Mouse (Mus musculus): ENCODE measurements at regions not wholly inside any gene's neighbourhood (a gene's known extent, or its start where the extent isn't known, plus 50 kb on each side); places are given as distances from the start of the nearest gene placed in this dataset. TPM values are rescaled to one million over a fixed set of nuclear protein-coding genes. Genes with fewer than 3 reads are reported as not detected.
"Not testable (repeated sequence)": the region's sequence is repeated elsewhere in the genome, so short reads cannot be mapped to it uniquely, and the experiment has no call there.

DNA sequence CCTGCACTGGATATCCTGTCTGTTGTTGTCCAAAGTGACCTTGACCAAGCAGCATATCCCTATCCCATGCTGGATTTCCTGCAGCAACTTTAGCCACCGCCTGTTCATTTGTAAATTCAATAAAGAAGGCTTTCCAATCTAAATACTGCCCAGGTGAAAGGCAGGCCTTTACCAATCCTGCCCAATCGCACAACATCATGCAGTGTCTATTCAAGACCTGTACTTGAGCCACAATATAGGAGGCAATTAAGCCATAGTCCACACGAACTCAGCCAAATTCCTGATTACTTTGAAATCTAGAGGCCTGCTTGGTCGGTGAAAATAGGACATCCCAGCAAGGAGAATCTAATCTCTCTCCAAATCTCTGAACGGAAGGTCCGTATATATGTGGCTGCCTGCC is 95.8 kb upstream of the Vmn1r2 start:
- intact Hi-C loops (cut with DNase I), result not testable (repeated sequence)
- DNase-seq (ENCODE audit: low spot score in 2 of 2), result peak in 1 of 2 experiments; percentile 1

DNA sequence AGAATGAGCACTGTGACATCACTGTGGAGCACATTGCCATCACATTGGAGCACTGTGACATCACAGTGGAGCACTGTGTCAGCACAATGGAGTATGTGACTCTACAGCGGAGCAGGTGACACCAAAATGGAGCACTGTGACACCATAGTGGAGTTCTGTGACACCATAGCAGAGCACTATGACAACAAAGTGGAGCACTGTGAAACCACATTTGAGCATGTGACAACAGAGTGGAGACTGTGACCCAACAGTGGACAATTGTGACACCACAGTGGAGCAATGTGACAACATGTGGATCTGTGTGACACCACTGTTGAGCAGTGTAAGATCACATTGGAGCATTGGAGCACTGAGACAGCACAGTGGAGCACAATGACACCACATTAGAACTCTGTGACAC is 87.2 kb upstream of the Vmn1r2 start:
- DNase-seq (ENCODE audit: low spot score in 2 of 2), result no peak
- intact Hi-C loops (cut with DNase I), result loop anchor here (1.0 kb wide), 1 partner anchor 13 kb away; no protein-coding TSS in a partner anchor

DNA sequence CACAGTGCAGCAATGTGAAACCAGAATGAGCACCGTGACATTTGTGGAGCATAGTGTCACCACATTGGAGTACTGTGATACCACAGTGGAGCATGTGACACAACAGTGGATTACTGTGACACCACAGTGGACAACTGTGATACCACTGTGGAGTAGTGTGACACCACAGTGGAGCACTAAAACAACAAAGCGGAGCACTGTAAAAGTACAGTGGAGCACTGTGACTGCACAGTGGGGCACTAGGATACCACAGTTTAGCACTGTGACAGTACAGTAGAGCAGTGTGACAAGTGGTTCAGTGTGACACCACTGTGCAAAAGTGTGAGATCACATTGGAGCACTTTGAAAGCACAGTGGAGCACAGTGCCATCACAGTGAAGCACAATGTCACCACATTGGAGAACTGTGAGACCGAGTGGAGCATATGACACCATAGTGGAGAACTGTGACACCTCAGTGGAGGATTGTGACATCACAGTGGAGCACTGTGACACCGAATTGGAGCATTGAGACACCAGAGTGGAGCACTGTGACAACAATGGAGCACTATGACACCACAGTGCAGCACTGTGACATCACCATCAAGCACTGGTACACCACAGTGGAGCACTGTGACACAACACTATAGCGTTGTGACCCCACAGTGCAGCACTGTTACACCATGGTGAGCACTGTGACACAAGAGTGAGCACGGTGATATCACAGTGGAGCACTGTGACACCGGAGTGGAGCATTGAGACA is 86.6 kb upstream of the Vmn1r2 start:
- intact Hi-C loops (cut with DNase I), result loop anchor here (1.0 kb wide), 1 partner anchor 13 kb away; no protein-coding TSS in a partner anchor

DNA sequence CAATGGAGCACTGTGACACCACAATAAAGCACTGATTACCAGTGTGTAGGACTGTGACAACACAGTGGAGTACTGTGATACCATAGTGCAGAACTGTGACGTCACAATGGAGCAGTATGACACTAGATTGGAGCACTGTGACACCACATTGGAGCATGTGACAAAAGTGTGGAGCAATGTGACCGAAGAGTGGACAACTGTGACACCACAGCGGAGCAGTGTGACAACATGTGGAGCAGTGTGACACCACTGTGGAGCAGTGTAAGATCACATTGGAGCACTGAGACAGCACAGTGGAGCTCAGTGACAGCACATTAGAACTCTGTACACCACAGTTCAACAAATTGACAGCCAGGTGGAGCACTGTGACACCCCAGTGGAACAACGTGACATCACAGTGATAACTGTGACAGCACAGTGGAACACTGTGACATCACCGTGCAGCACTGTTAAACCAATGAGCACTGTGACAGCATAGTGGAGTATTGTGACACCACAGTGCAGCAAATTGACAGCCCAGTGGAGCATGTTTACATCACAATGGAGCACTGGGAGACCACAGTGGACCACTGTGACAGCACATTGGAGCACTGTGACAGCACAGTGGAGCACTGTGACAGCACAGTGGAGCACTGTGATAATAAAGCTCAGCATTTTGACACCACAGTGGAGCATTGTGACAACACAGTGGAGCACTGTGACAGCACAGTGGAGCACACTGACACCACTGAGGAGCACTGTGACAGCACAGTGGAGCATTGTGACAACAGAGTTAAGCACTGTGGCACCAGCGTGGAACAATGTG is 85.8 kb upstream of the Vmn1r2 start:
- DNase-seq (ENCODE audit: low spot score in 2 of 2), result no peak
- intact Hi-C loops (cut with DNase I), result no loop called here

More for the DNA sequence above, 86.6 kb upstream of the Vmn1r2 start:
- DNase-seq (ENCODE audit: low spot score in 2 of 2), result no peak

DNA sequence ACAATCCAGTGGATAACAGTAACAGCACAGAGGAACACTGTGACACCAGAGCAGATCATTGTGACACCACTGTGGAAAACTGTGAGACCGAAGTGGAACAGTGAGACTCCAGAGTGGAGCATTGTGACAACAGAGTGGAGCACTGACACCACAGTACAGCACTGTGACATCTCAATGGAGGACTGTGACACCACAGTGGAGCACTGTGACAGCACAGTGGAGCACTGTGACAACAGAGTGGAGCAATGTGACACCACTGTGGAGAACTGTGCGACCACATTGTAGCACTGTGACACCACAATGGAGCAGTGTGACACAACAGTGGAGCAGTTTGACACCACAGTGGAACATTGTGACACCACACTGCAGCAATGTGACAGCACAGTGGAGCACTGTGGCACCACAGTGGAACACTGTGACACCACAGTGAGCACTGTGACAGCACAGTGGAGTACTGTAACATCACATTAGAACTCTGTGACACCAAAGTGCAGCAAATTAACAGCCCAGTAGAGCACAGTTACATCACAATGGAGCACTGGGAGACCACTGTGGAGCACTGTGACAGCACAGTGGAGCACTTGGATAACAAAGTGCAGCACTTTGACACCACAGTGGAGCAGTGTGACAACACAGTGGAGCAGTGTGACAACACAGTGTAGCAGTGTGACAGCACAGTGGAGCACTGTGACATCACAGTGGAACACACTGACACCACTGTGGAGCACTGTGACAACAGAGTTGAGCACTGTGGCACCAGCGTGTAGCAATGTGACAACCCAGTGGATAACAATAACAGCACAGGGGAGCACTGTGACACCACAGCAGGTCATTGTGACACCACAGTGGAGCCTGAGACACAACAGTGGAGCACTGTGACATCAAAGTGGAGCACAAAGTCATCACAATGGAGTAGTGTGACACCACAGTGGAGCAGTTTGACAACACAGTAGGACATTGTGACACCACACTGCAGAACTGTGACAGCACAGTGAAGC is 84.9 kb upstream of the Vmn1r2 start:
- DNase-seq (ENCODE audit: low spot score in 2 of 2), result no peak
- intact Hi-C loops (cut with DNase I), result no loop called here

DNA sequence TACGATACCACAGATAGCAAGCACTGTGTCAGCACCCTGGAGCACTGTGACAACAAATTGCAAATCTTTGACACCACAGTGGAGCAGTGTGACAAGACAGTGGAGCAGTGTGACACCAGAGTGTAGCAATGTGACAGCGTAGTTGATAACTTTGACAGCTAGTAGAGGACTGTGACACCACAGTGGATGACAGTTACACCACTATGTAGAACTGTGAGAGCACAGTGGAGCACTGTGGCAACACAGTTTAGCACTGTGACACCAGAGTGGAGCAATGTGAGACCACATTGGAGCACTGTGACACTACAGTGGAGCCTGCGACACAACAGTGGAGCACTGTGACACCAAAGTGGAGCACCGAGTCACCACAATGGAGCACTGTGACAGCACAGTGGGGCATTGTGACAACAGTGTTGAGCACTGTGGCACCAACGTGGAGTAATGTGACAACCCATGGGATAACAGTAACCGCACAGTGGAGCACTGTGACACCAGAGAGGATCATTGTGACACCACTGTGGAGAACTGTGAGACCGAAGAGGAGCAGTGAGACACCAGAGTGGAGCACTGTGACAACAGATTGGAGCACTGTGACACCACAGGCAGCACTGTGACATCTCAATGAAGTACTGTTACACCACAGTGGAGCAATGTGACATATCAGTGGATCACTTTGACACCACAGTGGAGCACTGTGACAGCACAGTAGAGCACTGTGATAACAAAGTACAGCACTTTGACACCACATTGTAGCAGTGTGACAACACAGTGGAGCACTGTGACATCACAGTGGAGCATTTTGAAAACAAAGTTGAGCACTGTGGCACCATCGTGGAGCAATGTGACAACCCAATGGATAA is 83.7 kb upstream of the Vmn1r2 start:
- no peak for DNase-seq (ENCODE audit: low spot score in 2 of 2)
- intact Hi-C loops (cut with DNase I), result no loop called here

DNA sequence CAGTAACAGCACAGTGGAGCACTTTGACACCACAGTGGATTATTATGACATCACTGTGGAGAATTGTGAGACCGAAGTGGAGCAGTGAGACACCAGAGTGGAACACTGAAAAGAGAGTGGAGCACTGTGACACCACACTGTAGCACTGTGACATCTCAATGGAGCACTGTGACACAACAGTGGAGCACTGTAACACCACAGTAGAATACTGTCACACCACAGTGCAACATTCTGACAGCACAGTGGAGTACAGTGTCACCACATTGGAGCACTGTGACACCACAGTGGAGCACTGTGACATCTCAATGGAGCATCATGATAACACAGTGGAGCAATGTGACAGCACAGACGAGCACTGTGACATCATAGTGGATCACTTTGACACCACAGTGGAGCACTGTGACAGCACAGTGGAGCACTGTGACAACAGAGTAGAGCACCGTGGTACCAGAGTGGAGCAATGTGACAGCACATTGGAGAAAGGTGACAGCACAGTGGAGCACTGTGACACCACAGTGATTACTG is 83.0 kb upstream of the Vmn1r2 start:
- no peak for DNase-seq (ENCODE audit: low spot score in 2 of 2)
- intact Hi-C loops (cut with DNase I), result no loop called here

DNA sequence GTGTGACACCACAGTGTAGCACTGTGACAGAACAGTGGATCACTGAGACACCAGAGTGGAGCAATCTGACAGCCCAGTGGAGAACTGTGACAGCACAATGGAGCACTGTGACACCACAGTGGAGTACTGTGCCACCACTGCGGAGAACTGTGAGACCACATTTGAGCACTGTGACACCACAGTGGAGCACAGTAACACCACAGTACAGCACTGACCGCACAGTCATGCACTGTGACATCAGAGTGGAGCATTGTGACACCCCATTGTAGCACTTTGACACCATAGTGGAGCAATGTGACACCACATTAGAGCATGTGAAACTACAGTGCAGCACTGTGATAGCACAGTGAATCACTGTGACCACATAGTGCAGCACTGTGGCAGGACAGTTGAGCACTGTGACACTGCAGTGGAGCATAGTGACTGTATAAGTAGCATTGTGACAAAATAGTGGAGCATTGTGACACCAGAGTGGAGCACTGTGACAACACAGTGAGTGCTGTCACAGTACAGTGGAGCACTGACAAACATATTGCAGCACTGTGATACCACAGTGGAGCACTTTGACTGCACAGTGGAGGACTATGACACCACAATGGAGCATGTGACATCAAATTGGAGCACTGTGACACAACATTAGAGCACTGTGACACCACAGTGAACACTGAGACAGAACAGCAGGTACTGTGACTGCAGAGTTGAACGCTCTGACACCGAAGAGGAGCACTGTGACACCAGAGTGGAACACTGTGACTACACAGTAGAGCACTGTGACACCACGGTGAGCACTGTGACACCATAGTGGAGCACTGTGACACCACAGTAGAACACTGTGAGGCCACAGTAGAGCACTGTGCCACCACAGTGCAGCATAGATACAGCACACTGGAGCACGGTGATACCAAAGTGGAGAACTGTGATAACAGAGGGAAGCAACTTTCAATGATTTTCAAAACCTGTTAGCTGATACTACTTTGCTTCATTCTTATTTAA is 81.4 kb upstream of the Vmn1r2 start:
- no peak for DNase-seq (ENCODE audit: low spot score in 2 of 2)
- intact Hi-C loops (cut with DNase I), result no loop called here

DNA sequence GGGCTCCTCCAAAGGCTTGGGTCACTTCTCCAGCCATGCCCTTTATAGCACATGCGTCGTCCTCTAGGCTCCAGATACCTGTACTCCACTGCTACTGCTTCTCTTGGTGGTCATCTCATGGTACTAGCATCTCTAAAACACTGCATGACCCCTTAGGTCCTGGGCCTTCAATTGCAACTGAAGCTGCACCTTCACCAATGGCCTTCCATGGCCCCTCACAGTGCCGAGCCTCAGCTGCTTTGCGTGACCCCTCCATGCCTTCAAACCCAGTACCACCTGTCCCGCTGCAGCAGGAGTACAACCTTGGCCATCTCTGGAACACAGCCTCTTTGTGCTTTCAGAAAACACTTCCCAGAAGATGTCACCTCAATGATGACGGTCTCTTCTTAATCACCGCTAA is 79.5 kb upstream of the Vmn1r2 start:
- intact Hi-C loops (cut with DNase I); DNase-seq (ENCODE audit: low spot score in 2 of 2): not testable (repeated sequence)

DNA sequence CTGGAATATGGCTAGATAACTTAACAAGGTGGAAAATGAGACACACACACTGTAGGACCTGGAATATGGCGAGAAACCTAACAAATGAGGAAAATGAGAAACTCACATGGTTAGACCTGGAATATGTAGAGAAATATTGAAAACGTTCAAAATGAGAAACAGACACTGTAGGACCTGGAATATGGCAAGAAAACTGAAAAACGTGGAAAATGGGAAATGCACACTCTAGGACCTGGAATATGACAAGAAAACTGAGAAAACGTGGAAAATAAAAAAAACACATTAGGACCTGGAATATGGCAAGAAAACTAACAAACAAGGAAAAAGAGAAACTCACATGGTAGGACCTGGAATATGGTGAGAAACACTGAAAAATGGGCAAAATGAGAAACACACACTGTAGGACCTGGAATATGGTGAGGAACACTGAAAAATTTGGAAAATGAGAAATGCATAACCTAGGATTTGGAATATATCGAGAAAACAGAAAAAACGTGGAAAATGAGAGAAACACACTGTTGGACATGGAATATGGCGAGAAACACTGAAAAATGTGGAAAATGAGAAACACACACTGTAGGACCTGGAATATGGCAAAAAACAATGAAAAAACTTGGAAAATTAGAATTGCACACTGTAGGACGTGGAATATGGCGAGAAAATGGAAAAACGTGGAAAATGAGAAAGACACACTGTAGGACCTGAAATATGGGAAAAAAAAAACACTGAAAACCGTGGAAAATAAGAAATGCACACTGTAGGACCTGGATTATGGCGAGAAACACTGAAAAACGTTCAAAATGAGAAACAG is 77.3 kb upstream of the Vmn1r2 start:
- no peak for DNase-seq (ENCODE audit: low spot score in 2 of 2)
- intact Hi-C loops (cut with DNase I), result no loop called here

DNA sequence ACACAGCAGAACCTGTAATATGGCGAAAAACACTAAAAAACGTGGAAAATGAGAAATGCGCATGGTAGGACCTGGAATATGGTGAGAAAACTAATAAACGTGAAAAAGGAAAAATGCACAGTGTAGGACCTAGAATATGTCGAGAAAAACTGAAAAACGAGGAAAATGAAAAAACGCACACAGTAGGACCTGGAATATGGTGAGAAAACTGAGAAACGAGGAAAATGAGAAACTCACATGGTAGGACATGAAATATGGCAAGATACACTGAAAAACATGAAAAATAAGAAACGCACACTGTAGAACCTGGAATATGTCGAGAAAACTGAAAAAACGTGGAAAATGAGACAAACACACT is 76.8 kb upstream of the Vmn1r2 start:
- no peak for DNase-seq (ENCODE audit: low spot score in 2 of 2)
- intact Hi-C loops (cut with DNase I), result no loop called here

DNA sequence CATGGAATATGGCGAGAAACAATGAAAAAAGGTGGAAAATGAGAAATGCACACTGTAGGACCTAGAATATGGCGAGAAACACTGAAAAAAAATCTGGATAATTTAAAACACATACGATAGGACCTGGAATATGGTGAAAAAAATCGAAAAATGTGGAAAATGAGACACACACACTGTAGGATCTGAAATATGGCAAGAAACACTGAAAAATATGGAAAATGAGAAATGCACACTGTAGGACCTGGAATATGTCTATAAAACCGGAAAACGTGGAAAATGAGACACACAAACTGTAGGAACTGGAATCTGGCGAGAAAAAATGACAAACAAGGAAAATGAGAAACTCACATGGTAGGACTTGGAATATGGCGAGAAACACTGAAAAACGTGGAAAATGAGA is 76.4 kb upstream of the Vmn1r2 start:
- DNase-seq (ENCODE audit: low spot score in 2 of 2), result no peak
- intact Hi-C loops (cut with DNase I), result no loop called here

Small RNA genes lying in the stretch of these regions (microRNA-seq; reads per million reads assigned to microRNA genes)
- gene Gm27878, result not detected

Measured in left cerebral cortex, postnatal 36 days (tissue).